Mouse (Mus musculus) T-helper 2 cell (primary cell): ENCODE results near the gene Gm10715.
"Not testable (repeated sequence)": the region's sequence is repeated elsewhere in the genome, so short reads cannot be mapped to it uniquely, and the experiment has no call there.

Source experiments
- in situ Hi-C: fragments of 300-600 bp; cut with MboI, MseI; formaldehyde crosslinking; loops from one replicate; pipeline ENCODE4 v1.15.1; 2025; ENCODE audit warnings: high pct_unique_total_duplicates

The Gm10715 gene

GRCm38 (mm10) chr9:3036577-3036976 lies at the start of gene Gm10715:
Gene Gm10715 (plus strand): TSS chr9:3036877.
- in situ Hi-C loops, result not testable (repeated sequence)

GRCm38 (mm10) chr9:3000445-3000972 lies 36.2 kb upstream of the Gm10715 start, which contains the start of gene Gm10722:
Gene Gm10722 (plus strand): TSS chr9:3000922.
- in situ Hi-C loops, result not testable (repeated sequence)

- in situ Hi-C loops, result not testable (repeated sequence)
These were observed 35.7 kb upstream of the Gm10715 start for GRCm38 (mm10) chr9:3001006-3001405.

GRCm38 (mm10) chr9:3001948-3002659 lies 34.6 kb upstream of the Gm10715 start:
- in situ Hi-C loops, result not testable (repeated sequence)

- in situ Hi-C loops, result not testable (repeated sequence)
These were observed 33.8 kb upstream of the Gm10715 start, which contains the start of gene Gm11168 for GRCm38 (mm10) chr9:3002794-3003396. Gene Gm11168 (plus strand): TSS chr9:3003346.

- in situ Hi-C loops, result not testable (repeated sequence)
These were observed 30.5 kb upstream of the Gm10715 start for GRCm38 (mm10) chr9:3006179-3006578.

GRCm38 (mm10) chr9:3006636-3007035 lies 30.0 kb upstream of the Gm10715 start:
- in situ Hi-C loops, result not testable (repeated sequence)

GRCm38 (mm10) chr9:3007272-3007671 lies 29.4 kb upstream of the Gm10715 start:
- in situ Hi-C loops, result not testable (repeated sequence)

GRCm38 (mm10) chr9:3009331-3009730 lies 27.3 kb upstream of the Gm10715 start:
- in situ Hi-C loops, result not testable (repeated sequence)

- in situ Hi-C loops, result not testable (repeated sequence)
These were observed 24.5 kb upstream of the Gm10715 start for GRCm38 (mm10) chr9:3012054-3012621.

- in situ Hi-C loops, result not testable (repeated sequence)
These were observed 23.9 kb upstream of the Gm10715 start, which contains the start of gene Gm10721 for GRCm38 (mm10) chr9:3012733-3013279. Gene Gm10721 (plus strand): TSS chr9:3013140.

GRCm38 (mm10) chr9:3015354-3015753 lies 21.3 kb upstream of the Gm10715 start, which contains the start of gene Gm10720:
Gene Gm10720 (plus strand): TSS chr9:3015654.
- in situ Hi-C loops, result not testable (repeated sequence)

- in situ Hi-C loops, result not testable (repeated sequence)
These were observed 20.8 kb upstream of the Gm10715 start for GRCm38 (mm10) chr9:3015896-3016295.

GRCm38 (mm10) chr9:3017108-3017507 lies 19.6 kb upstream of the Gm10715 start, which contains the start of gene Gm10719:
Gene Gm10719 (plus strand): TSS chr9:3017408.
- in situ Hi-C loops, result not testable (repeated sequence)

- in situ Hi-C loops, result not testable (repeated sequence)
These were observed 17.7 kb upstream of the Gm10715 start for GRCm38 (mm10) chr9:3018944-3019343.

- in situ Hi-C loops, result not testable (repeated sequence)
These were observed 16.6 kb upstream of the Gm10715 start for GRCm38 (mm10) chr9:3019835-3020727.

GRCm38 (mm10) chr9:3022316-3023008 lies 14.2 kb upstream of the Gm10715 start:
- in situ Hi-C loops, result not testable (repeated sequence)

- in situ Hi-C loops, result not testable (repeated sequence)
These were observed 13.2 kb upstream of the Gm10715 start, which contains the start of gene Gm10718 for GRCm38 (mm10) chr9:3023312-3023984. Gene Gm10718 (plus strand): TSS chr9:3023547.

GRCm38 (mm10) chr9:3023985-3024648 lies 12.6 kb upstream of the Gm10715 start:
- in situ Hi-C loops, result not testable (repeated sequence)
